Mouse (Mus musculus): Measurements from ENCODE around the gene Sdccag8. TPM values are rescaled to one million over a fixed set of nuclear protein-coding genes. Genes with fewer than 3 reads are reported as not detected.

Gene Sdccag8
- polyA plus RNA-seq, 1 experiment from 2014 or later: 6.4 TPM

- 0 out of 2 replicates have a peak, but pooled peaks cover 2% of the 10 kb centered on the region for H3K4me1 ChIP-seq (replicated peaks; ENCODE audit: control insufficient read depth, insufficient read depth)
- H3K9ac ChIP-seq (ENCODE audit: low read length): no peak overlapping the region
- no peak overlapping the region for H3K27ac ChIP-seq (replicated peaks)
- WGBS: 53% methylated on average over 3 of the region's 3 CpGs
- H3K4me3 ChIP-seq (ENCODE audit: low read depth, low read length): no peak overlapping the region
- H3K36me3 ChIP-seq (ENCODE audit: control insufficient read depth, insufficient read depth, low read length): no peaks in the 10 kb centered on the region
- no peaks in the 10 kb centered on the region for H3K9me3 ChIP-seq (ENCODE audit: control insufficient read depth, low read length)
- ATAC-seq (ENCODE audit: low FRiP score, low TSS enrichment): no peak
- no peak for DNase-seq (ENCODE audit: low spot score)
- no peak overlapping the region for H3K4me2 ChIP-seq (replicated peaks; ENCODE audit: low read depth)
- H3K27me3 ChIP-seq (ENCODE audit: control insufficient read depth, insufficient read depth, low read length): no peaks in the 10 kb centered on the region
- no peak for TF ChIP-seq EP300 (optimal IDR thresholded peaks at IDR 0.05)
- TF ChIP-seq CTCF (IDR thresholded peaks at IDR 0.05; ENCODE audit: low read depth): no peak
Observed at GRCm38 (mm10) chr1:177015917-177016316, 201.5 kb downstream of the Sdccag8 start.

GRCm38 (mm10) chr1:177016729-177017128 lies 202.3 kb downstream of the Sdccag8 start:
- ATAC-seq (ENCODE audit: low FRiP score, low TSS enrichment): no peak
- no peak overlapping the region for H3K4me2 ChIP-seq (replicated peaks; ENCODE audit: low read depth)
- H3K36me3 ChIP-seq (ENCODE audit: control insufficient read depth, insufficient read depth, low read length): no peaks in the 10 kb centered on the region
- H3K9me3 ChIP-seq (ENCODE audit: control insufficient read depth, low read length): no peaks in the 10 kb centered on the region
- H3K4me1 ChIP-seq (replicated peaks; ENCODE audit: control insufficient read depth, insufficient read depth): 0 out of 2 replicates have a peak, but pooled peaks cover 2% of the 10 kb centered on the region
- H3K27ac ChIP-seq (replicated peaks): no peak overlapping the region
- H3K9ac ChIP-seq (ENCODE audit: low read length): no peak overlapping the region
- 64% methylated on average over 2 of the region's 2 CpGs for WGBS
- no peak overlapping the region for H3K4me3 ChIP-seq (ENCODE audit: low read depth, low read length)
- H3K27me3 ChIP-seq (ENCODE audit: control insufficient read depth, insufficient read depth, low read length): no peaks in the 10 kb centered on the region
- DNase-seq (ENCODE audit: low spot score): no peak
- TF ChIP-seq CTCF (IDR thresholded peaks at IDR 0.05; ENCODE audit: low read depth) (no peak), EP300 (optimal IDR thresholded peaks at IDR 0.05) (no peak)

GRCm38 (mm10) chr1:177018750-177019149 lies 204.3 kb downstream of the Sdccag8 start:
- H3K4me2 ChIP-seq (replicated peaks; ENCODE audit: low read depth): no peak overlapping the region
- no peaks in the 10 kb centered on the region for H3K9me3 ChIP-seq (ENCODE audit: control insufficient read depth, low read length)
- H3K9ac ChIP-seq (ENCODE audit: low read length): no peak overlapping the region
- no peak overlapping the region for H3K4me3 ChIP-seq (ENCODE audit: low read depth, low read length)
- H3K27me3 ChIP-seq (ENCODE audit: control insufficient read depth, insufficient read depth, low read length): no peaks in the 10 kb centered on the region
- H3K4me1 ChIP-seq (replicated peaks; ENCODE audit: control insufficient read depth, insufficient read depth): 0 out of 2 replicates have a peak, but pooled peaks cover 2% of the 10 kb centered on the region
- DNase-seq (ENCODE audit: low spot score): no peak
- WGBS: 94% methylated on average over 1 of the region's 1 CpGs
- H3K27ac ChIP-seq (replicated peaks): no peak overlapping the region
- TF ChIP-seq CTCF (IDR thresholded peaks at IDR 0.05; ENCODE audit: low read depth) (no peak), EP300 (optimal IDR thresholded peaks at IDR 0.05) (no peak)
- ATAC-seq (ENCODE audit: low FRiP score, low TSS enrichment): no peak
- peaks cover 2% of the 10 kb centered on the region; the same call in 1 of the 2 replicates for H3K36me3 ChIP-seq (ENCODE audit: control insufficient read depth, insufficient read depth, low read length)

GRCm38 (mm10) chr1:177019668-177020067 lies 205.2 kb downstream of the Sdccag8 start:
- no peak overlapping the region for H3K27ac ChIP-seq (replicated peaks)
- H3K4me2 ChIP-seq (replicated peaks; ENCODE audit: low read depth): no peak overlapping the region
- H3K9me3 ChIP-seq (ENCODE audit: control insufficient read depth, low read length): no peaks in the 10 kb centered on the region
- H3K36me3 ChIP-seq (ENCODE audit: control insufficient read depth, insufficient read depth, low read length): peaks cover 2% of the 10 kb centered on the region; the same call in 1 of the 2 replicates
- no peak overlapping the region for H3K9ac ChIP-seq (ENCODE audit: low read length)
- DNase-seq (ENCODE audit: low spot score): no peak
- no peak for ATAC-seq (ENCODE audit: low FRiP score, low TSS enrichment)
- TF ChIP-seq EP300 (optimal IDR thresholded peaks at IDR 0.05) (no peak), CTCF (IDR thresholded peaks at IDR 0.05; ENCODE audit: low read depth) (no peak)
- H3K4me3 ChIP-seq (ENCODE audit: low read depth, low read length): no peak overlapping the region
- 83% methylated on average over 5 of the region's 5 CpGs for WGBS
- H3K27me3 ChIP-seq (ENCODE audit: control insufficient read depth, insufficient read depth, low read length): no peaks in the 10 kb centered on the region
- no peaks in the 10 kb centered on the region for H3K4me1 ChIP-seq (replicated peaks; ENCODE audit: control insufficient read depth, insufficient read depth)

- 71% methylated on average over 3 of the region's 3 CpGs for WGBS
- no peak for DNase-seq (ENCODE audit: low spot score)
- Histone ChIP-seq H3K27ac (replicated peaks) (no peak overlapping the region), H3K27me3 (ENCODE audit: control insufficient read depth, insufficient read depth, low read length) (no peaks in the 10 kb centered on the region), H3K9me3 (ENCODE audit: control insufficient read depth, low read length) (no peaks in the 10 kb centered on the region), H3K9ac (ENCODE audit: low read length) (no peak overlapping the region), H3K4me2 (replicated peaks; ENCODE audit: low read depth) (no peak overlapping the region), H3K4me1 (replicated peaks; ENCODE audit: control insufficient read depth, insufficient read depth) (no peaks in the 10 kb centered on the region), H3K4me3 (ENCODE audit: low read depth, low read length) (no peak overlapping the region), H3K36me3 (ENCODE audit: control insufficient read depth, insufficient read depth, low read length) (peaks cover 2% of the 10 kb centered on the region; the same call in 1 of the 2 replicates)
- no peak for TF ChIP-seq EP300 (optimal IDR thresholded peaks at IDR 0.05)
- TF ChIP-seq CTCF (IDR thresholded peaks at IDR 0.05; ENCODE audit: low read depth): no peak
- no peak for ATAC-seq (ENCODE audit: low FRiP score, low TSS enrichment)
Observed at GRCm38 (mm10) chr1:177022751-177023150, 208.3 kb downstream of the Sdccag8 start.

GRCm38 (mm10) chr1:177027706-177028105 lies 213.2 kb downstream of the Sdccag8 start:
- Histone ChIP-seq H3K27me3 (ENCODE audit: control insufficient read depth, insufficient read depth, low read length) (no peaks in the 10 kb centered on the region), H3K27ac (replicated peaks) (no peak overlapping the region), H3K36me3 (ENCODE audit: control insufficient read depth, insufficient read depth, low read length) (peaks cover 2% of the 10 kb centered on the region; the same call in 1 of the 2 replicates), H3K4me2 (replicated peaks; ENCODE audit: low read depth) (no peak overlapping the region), H3K4me3 (ENCODE audit: low read depth, low read length) (no peak overlapping the region), H3K4me1 (replicated peaks; ENCODE audit: control insufficient read depth, insufficient read depth) (no peaks in the 10 kb centered on the region), H3K9ac (ENCODE audit: low read length) (no peak overlapping the region), H3K9me3 (ENCODE audit: control insufficient read depth, low read length) (no peaks in the 10 kb centered on the region)
- ATAC-seq (ENCODE audit: low FRiP score, low TSS enrichment) (no peak), DNase-seq (ENCODE audit: low spot score) (no peak)
- WGBS: 88% methylated on average over 3 of the region's 3 CpGs
- no peak for TF ChIP-seq EP300 (optimal IDR thresholded peaks at IDR 0.05)
- TF ChIP-seq CTCF (IDR thresholded peaks at IDR 0.05; ENCODE audit: low read depth): no peak

Data from stomach, postnatal 0 days (tissue).